ENCODE assay signal across 10 mouse cellular contexts in the genomic region with DNA sequence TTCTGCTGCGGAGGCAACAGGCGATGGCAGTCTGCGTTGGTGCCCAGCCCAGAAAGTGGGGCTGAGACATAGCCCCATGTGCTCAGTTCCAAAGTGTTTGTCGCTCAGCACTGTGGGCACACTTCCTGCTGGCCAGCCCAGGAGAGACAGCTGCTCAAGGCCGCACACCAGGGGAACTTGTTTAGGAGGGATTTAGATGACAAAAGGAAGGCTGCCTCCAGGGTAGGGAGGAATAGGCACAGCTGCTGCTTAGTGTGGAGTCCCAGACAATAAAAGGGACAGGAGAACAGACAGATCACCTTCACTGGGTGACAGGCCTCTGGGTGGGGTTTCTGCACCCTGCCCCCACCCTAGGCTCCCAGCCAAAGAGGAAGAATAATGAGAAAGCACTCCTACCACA.
DNase-seq lines count a peak whose midpoint lies in the region; ATAC-seq and TF ChIP-seq lines count a peak whose summit lies in the region.
"Had no signal": no experiment of that assay in that cellular context is flagged by ENCODE, and none has a peak within 500 bp of the region (broad histone marks: within the 10 kb centered on the region; RNA-seq: fewer than 3 reads in every experiment).

No protein-coding gene starts in this region.

- H3K27ac ChIP-seq in hindbrain, postnatal 0 days: peak overlapping the region; percentile 41; the same call in 1 of the 2 replicates
- H3K27ac ChIP-seq: liver, embryonic 15.5 days had no signal

- H3K4me2 ChIP-seq in hindbrain, postnatal 0 days (ENCODE audit: low read depth, low read length): no peak overlapping the region
- H3K4me2 ChIP-seq: liver, embryonic 15.5 days had no signal

- TF ChIP-seq CTCF in brain, embryonic 14.5 days (IDR thresholded peaks at IDR 0.05; ENCODE audit: borderline replicate concordance, extremely low read depth, insufficient read depth, insufficient read length): no peak
- no peak for TF ChIP-seq CTCF in hindbrain, postnatal 0 days (IDR thresholded peaks at IDR 0.05; ENCODE audit: low read depth)

- peak; percentile 89 for ATAC-seq in hindbrain, postnatal 0 days
- ATAC-seq in megakaryocyte-erythroid progenitor cell, adult 5-6 weeks (replicated peaks; ENCODE audit: low FRiP score, low TSS enrichment, poor library complexity, severe bottlenecking): peak; percentile 54

- H3K36me3 ChIP-seq in hindbrain, postnatal 0 days (ENCODE audit: insufficient read depth, low read length): no peaks in the 10 kb centered on the region
- H3K36me3 ChIP-seq: liver, embryonic 15.5 days had no signal

- no peak overlapping the region for H3K9ac ChIP-seq in hindbrain, postnatal 0 days (replicated peaks; ENCODE audit: low read length)
- H3K9ac ChIP-seq: liver, embryonic 15.5 days had no signal

- DNase-seq in cerebellum, postnatal 14 days: peak; percentile 37 to 57
- no peak for DNase-seq in cerebellum, adult 9-11 months
- peak; percentile 91 for DNase-seq in brain, embryonic 14.5 days (ENCODE audit: low read depth)
- peak; percentile 71 for DNase-seq in hindbrain, postnatal 0 days (ENCODE audit: low spot score)
- no peak for DNase-seq in spleen, postnatal 4 days (ENCODE audit: low spot score in 2 of 2)
- no peak for DNase-seq in kidney, adult 8-10 months
- no peak for DNase-seq in heart, adult 18-20 months

- no peaks in the 10 kb centered on the region for H3K4me1 ChIP-seq in hindbrain, postnatal 0 days (ENCODE audit: insufficient read depth, low read length)

- TF ChIP-seq POLR2A in brain, embryonic 14.5 days (IDR thresholded peaks at IDR 0.05; ENCODE audit: borderline replicate concordance, extremely low read depth, insufficient read depth, insufficient read length, poor library complexity, severe bottlenecking): no peak

- H3K27me3 ChIP-seq in hindbrain, postnatal 0 days (ENCODE audit: insufficient read depth, low read length): no peaks in the 10 kb centered on the region
- H3K27me3 ChIP-seq: liver, embryonic 15.5 days had no signal

- H3K4me3 ChIP-seq in hindbrain, postnatal 0 days (ENCODE audit: low read length): no peak overlapping the region
- H3K4me3 ChIP-seq: erythroblast, embryonic 14.5 days; liver, embryonic 15.5 days had no signal

- WGBS in hindbrain, postnatal 0 days: 25% methylated on average over 5 of the region's 5 CpGs

- no peaks in the 10 kb centered on the region for H3K9me3 ChIP-seq in hindbrain, postnatal 0 days (ENCODE audit: low read length)
- H3K9me3 ChIP-seq: liver, embryonic 15.5 days had no signal

Comparison
In these comparisons a context has a peak if more than half of its experiments do, and no peak if none do; other contexts are left out.
1. DNase-seq: peak in cerebellum, postnatal 14 days (2 of 2), brain, embryonic 14.5 days (single experiment) and hindbrain, postnatal 0 days (single experiment); none in cerebellum, adult 9-11 months (single experiment), spleen, postnatal 4 days (0 of 2), kidney, adult 8-10 months (0 of 2) and heart, adult 18-20 months (0 of 2).